Comparison of ENCODE assay signal across 12 mouse cellular contexts in the genomic region with DNA sequence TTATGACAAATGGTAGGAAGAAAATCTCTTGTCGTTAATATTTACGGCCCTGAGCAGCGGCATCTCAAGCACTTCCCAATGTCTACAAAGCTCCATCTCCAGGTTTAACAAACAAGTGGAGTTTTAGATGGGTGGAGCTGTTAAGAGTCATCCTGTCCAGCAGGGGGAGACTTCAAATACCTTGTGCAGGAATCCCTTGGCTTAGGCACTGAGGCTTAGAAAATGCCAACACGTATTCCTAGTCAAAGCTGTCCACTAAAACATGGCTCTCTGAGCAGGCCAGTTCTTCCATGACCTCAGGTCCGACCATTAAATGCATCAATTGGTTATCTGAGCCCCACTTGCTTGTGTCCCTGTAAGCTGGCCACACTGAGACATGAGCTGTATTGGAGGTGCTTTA. TPM values are rescaled to one million over a fixed set of nuclear protein-coding genes. Genes with fewer than 3 reads are reported as not detected.
DNase-seq lines count a peak whose midpoint lies in the region; ATAC-seq and TF ChIP-seq lines count a peak whose summit lies in the region.
"Had no signal": no experiment of that assay in that cellular context is flagged by ENCODE, and none has a peak within 500 bp of the region (broad histone marks: within the 10 kb centered on the region; RNA-seq: fewer than 3 reads in every experiment).

No protein-coding gene starts in this region.

- H3K27ac ChIP-seq in heart, adult 2 months: no peak overlapping the region
- H3K27ac ChIP-seq in heart, embryonic 12.5 days (ENCODE audit: poor library complexity, severe bottlenecking): no peak overlapping the region
- no peak overlapping the region for H3K27ac ChIP-seq in liver, embryonic 14.5 days
- no peak overlapping the region for H3K27ac ChIP-seq in liver, embryonic 12.5 days
- no peak overlapping the region for H3K27ac ChIP-seq in CH12.LX (ENCODE audit: insufficient read depth, low read depth)
- H3K27ac ChIP-seq in cortical plate, adult 2 months (ENCODE audit: insufficient read depth, low read length): no peak overlapping the region
- H3K27ac ChIP-seq: heart, embryonic 15.5 days; limb, embryonic 10.5 days had no signal

- H3K36me3 ChIP-seq in heart, adult 2 months (ENCODE audit: control insufficient read depth, insufficient read depth, low read length): no peaks in the 10 kb centered on the region
- H3K36me3 ChIP-seq in heart, embryonic 12.5 days: peaks cover 78% of the 10 kb centered on the region
- H3K36me3 ChIP-seq in liver, embryonic 14.5 days (replicated peaks; ENCODE audit: control insufficient read depth, insufficient read depth, low read depth): no peaks in the 10 kb centered on the region
- peaks cover 39% of the 10 kb centered on the region for H3K36me3 ChIP-seq in liver, embryonic 12.5 days
- no peaks in the 10 kb centered on the region for H3K36me3 ChIP-seq in CH12.LX (replicated peaks in 1 of 2; ENCODE audit: control insufficient read depth in 1 of 2, insufficient read depth in 1 of 2, low read length in 1 of 2)

- H3K4me1 ChIP-seq in heart, adult 2 months (ENCODE audit: control insufficient read depth, insufficient read depth, low read length): peaks cover 1% of the 10 kb centered on the region; the same call in 1 of the 2 replicates
- no peaks in the 10 kb centered on the region for H3K4me1 ChIP-seq in heart, embryonic 12.5 days (replicated peaks)
- no peaks in the 10 kb centered on the region for H3K4me1 ChIP-seq in liver, embryonic 14.5 days (replicated peaks; ENCODE audit: control insufficient read depth in 2 of 2, insufficient read depth in 2 of 2, low read length in 1 of 2)
- H3K4me1 ChIP-seq in liver, embryonic 12.5 days: no peaks in the 10 kb centered on the region
- peaks cover 0 to 2% of the 10 kb centered on the region in 2 experiments; a peak in 1 of 4 replicates for H3K4me1 ChIP-seq in CH12.LX (ENCODE audit: control insufficient read depth in 1 of 2, insufficient read depth in 2 of 2)
- H3K4me1 ChIP-seq in cortical plate, adult 2 months (ENCODE audit: control insufficient read depth, insufficient read depth, low read length): no peaks in the 10 kb centered on the region
- H3K4me1 ChIP-seq: heart, embryonic 15.5 days; limb, embryonic 10.5 days had no signal

- WGBS in heart, adult 2 months: 81% methylated on average over 5 of the region's 5 CpGs
- 86% methylated on average over 5 of the region's 5 CpGs for WGBS in heart, embryonic 12.5 days
- WGBS in liver, embryonic 14.5 days (ENCODE audit: insufficient replicate concordance): 64% methylated on average over 5 of the region's 5 CpGs
- WGBS in liver, embryonic 12.5 days (ENCODE audit: insufficient replicate concordance): 72% methylated on average over 5 of the region's 5 CpGs

- peak; percentile 76 for TF ChIP-seq CTCF in heart, adult 2 months (IDR thresholded peaks at IDR 0.05)
- TF ChIP-seq CTCF in liver, embryonic 14.5 days (IDR thresholded peaks at IDR 0.05; ENCODE audit: low read depth): peak; percentile 56
- TF ChIP-seq CTCF in CH12.LX (conservative IDR thresholded peaks at IDR 0.05 in 1 of 2, IDR thresholded peaks at IDR 0.05 in 1 of 2; ENCODE audit: low read depth in 2 of 2, low read length in 2 of 2): peak; percentile 33 to 70; a peak in 3 of 4 replicates
- TF ChIP-seq CTCF in cortical plate, adult 2 months (IDR thresholded peaks at IDR 0.05; ENCODE audit: extremely low read depth, insufficient read depth, low read length): peak; percentile 40

- TF ChIP-seq EP300 in heart, adult 2 months (IDR thresholded peaks at IDR 0.05; ENCODE audit: insufficient read depth, low read depth, low read length): no peak
- no peak for TF ChIP-seq EP300 in liver, embryonic 14.5 days (IDR thresholded peaks at IDR 0.05; ENCODE audit: low read depth)
- TF ChIP-seq EP300 in CH12.LX (IDR thresholded peaks at IDR 0.05; ENCODE audit: low read length): no peak

- dilution Hi-C loops in CH12.LX (cut with MboI; ENCODE audit: extremely low pct_ligation_motif_present, extremely low pct_unique_long_range_greater_than_20kb, low sequenced_read_pairs): no loop called here

- H3K4me2 ChIP-seq in heart, embryonic 12.5 days: no peak overlapping the region
- no peak overlapping the region for H3K4me2 ChIP-seq in liver, embryonic 14.5 days (ENCODE audit: low read depth)
- no peak overlapping the region for H3K4me2 ChIP-seq in liver, embryonic 12.5 days
- no peak overlapping the region for H3K4me2 ChIP-seq in CH12.LX (ENCODE audit: insufficient read depth, low read depth, poor library complexity, severe bottlenecking)
- H3K4me2 ChIP-seq: heart, embryonic 15.5 days had no signal

- intact Hi-C loops in heart, adult 2 months (cut with DNase I): no loop called here

- no peak for DNase-seq in heart, adult 2 months
- DNase-seq in liver, embryonic 14.5 days (ENCODE audit: low read depth in 3 of 3, low spot score in 3 of 3): no peak
- no peak for DNase-seq in CH12.LX (ENCODE audit: extremely low read depth)
- no peak for DNase-seq in frontal cortex, adult 2 months (ENCODE audit: extremely low spot score in 1 of 2, low spot score in 1 of 2)
- no peak for DNase-seq in adrenal gland, postnatal 25 days
- DNase-seq: cerebellum, adult 9-11 months; lung, postnatal 14 days had no signal

- TF ChIP-seq RAD21 in CH12.LX (IDR thresholded peaks at IDR 0.05; ENCODE audit: low read depth, low read length): no peak; the same call in none of the 2 replicates

- H3K9ac ChIP-seq in heart, adult 2 months (ENCODE audit: low read depth, low read length): no peak overlapping the region
- no peak overlapping the region for H3K9ac ChIP-seq in heart, embryonic 12.5 days
- H3K9ac ChIP-seq in liver, embryonic 14.5 days (replicated peaks): no peak overlapping the region
- H3K9ac ChIP-seq in liver, embryonic 12.5 days: no peak overlapping the region
- no peak overlapping the region for H3K9ac ChIP-seq in CH12.LX (ENCODE audit: insufficient read depth, low read depth)
- H3K9ac ChIP-seq: heart, embryonic 15.5 days had no signal

- ATAC-seq in heart, embryonic 12.5 days (ENCODE audit: insufficient number of reproducible peaks, low FRiP score): no peak
- ATAC-seq in liver, embryonic 14.5 days (ENCODE audit: insufficient read depth): no peak
- ATAC-seq in liver, embryonic 12.5 days: no peak

- no peaks in the 10 kb centered on the region; the same call in 1 of the 2 replicates for H3K79me2 ChIP-seq in heart, adult 2 months (replicated peaks; ENCODE audit: control insufficient read depth, insufficient read depth, low read length)
- H3K79me2 ChIP-seq in CH12.LX (replicated peaks; ENCODE audit: control insufficient read depth, extremely low read depth, insufficient read depth, poor library complexity, severe bottlenecking): no peaks in the 10 kb centered on the region

- no peaks in the 10 kb centered on the region for H3K9me3 ChIP-seq in heart, embryonic 12.5 days (replicated peaks)
- H3K9me3 ChIP-seq in liver, embryonic 14.5 days (ENCODE audit: control insufficient read depth, low read length): no peaks in the 10 kb centered on the region
- no peaks in the 10 kb centered on the region for H3K9me3 ChIP-seq in liver, embryonic 12.5 days (replicated peaks)
- no peaks in the 10 kb centered on the region for H3K9me3 ChIP-seq in CH12.LX (replicated peaks; ENCODE audit: low read length)
- H3K9me3 ChIP-seq: heart, embryonic 15.5 days; limb, embryonic 10.5 days had no signal

- no peak overlapping the region for H3K4me3 ChIP-seq in heart, adult 2 months
- no peak overlapping the region for H3K4me3 ChIP-seq in heart, embryonic 12.5 days
- no peak overlapping the region for H3K4me3 ChIP-seq in liver, embryonic 14.5 days (ENCODE audit: insufficient read depth in 1 of 2, low read depth in 2 of 2, low read length in 2 of 2)
- no peak overlapping the region for H3K4me3 ChIP-seq in liver, embryonic 12.5 days
- no peak overlapping the region for H3K4me3 ChIP-seq in CH12.LX (replicated peaks in 1 of 3; ENCODE audit: low read depth in 2 of 3, low read length in 2 of 3, poor library complexity in 1 of 3)
- H3K4me3 ChIP-seq in cortical plate, adult 2 months (ENCODE audit: insufficient read depth, low read length): no peak overlapping the region
- H3K4me3 ChIP-seq: heart, embryonic 15.5 days; limb, embryonic 10.5 days had no signal

- in situ Hi-C loops in CH12.LX (cut with MboI; ENCODE audit: low pct_ligation_motif_present, low pct_unique_long_range_greater_than_20kb, low sequenced_read_pairs): no loop called here

- no peak for TF ChIP-seq POLR2A in heart, adult 2 months (IDR thresholded peaks at IDR 0.05; ENCODE audit: insufficient read depth, low read depth, low read length)
- TF ChIP-seq POLR2A in CH12.LX (IDR thresholded peaks at IDR 0.05; ENCODE audit: low read depth, low read length): no peak
- TF ChIP-seq POLR2A in cortical plate, adult 2 months (IDR thresholded peaks at IDR 0.05; ENCODE audit: extremely low read depth, insufficient read depth, low read length): no peak

- no peaks in the 10 kb centered on the region for H3K27me3 ChIP-seq in heart, adult 2 months (ENCODE audit: control insufficient read depth, insufficient read depth, low read length)
- H3K27me3 ChIP-seq in heart, embryonic 12.5 days (replicated peaks): no peaks in the 10 kb centered on the region
- H3K27me3 ChIP-seq in liver, embryonic 14.5 days (ENCODE audit: control insufficient read depth, insufficient read depth, low read length): no peaks in the 10 kb centered on the region
- H3K27me3 ChIP-seq in liver, embryonic 12.5 days (replicated peaks): no peaks in the 10 kb centered on the region
- peaks cover 49% of the 10 kb centered on the region for H3K27me3 ChIP-seq in CH12.LX (replicated peaks)
- H3K27me3 ChIP-seq: heart, embryonic 15.5 days had no signal

RNA-seq across cellular contexts. Expression of gene Map1lc3b, which starts 17.5 kb away (rescaled TPM):
- 100 to 1,000 TPM; 235 to 277 TPM for total RNA-seq in heart, adult 2 months (2021)
- 129 and 131 TPM in 2 replicates for polyA plus RNA-seq in heart, adult 2 months (2012; rRNA removed)
- polyA plus RNA-seq in heart, embryonic 12.5 days (2016; fragmentation: Nextera tagmentation; extraction: Ambion mirVana): 176 and 182 TPM in 2 replicates
- polyA plus RNA-seq in liver, embryonic 14.5 days (2012; rRNA removed): 19.4 and 20.9 TPM in 2 replicates
- 147 TPM in 2 replicates for polyA plus RNA-seq in liver, embryonic 14.5 days (2014; fragmentation: Nextera tagmentation; extraction: Ambion mirVana)
- polyA plus RNA-seq in liver, embryonic 12.5 days (2016; fragmentation: Nextera tagmentation; extraction: Ambion mirVana): 135 and 137 TPM in 2 replicates
- 49.4 and 55.8 TPM in 2 replicates for total RNA-seq in CH12.LX (2012; rRNA removed)
- total RNA-seq in CH12.LX (2014; rRNA removed): 48.9 and 53.7 TPM in 2 replicates
- 45.7 and 56.2 TPM in 2 replicates for polyA plus RNA-seq in CH12.LX (2012; ENCODE audit: insufficient read length, low read depth)
- polyA plus RNA-seq in cortical plate, adult 2 months (2012; rRNA removed): 123 and 130 TPM in 2 replicates
- 128 and 152 TPM in 2 replicates for polyA plus RNA-seq in frontal cortex, adult 2 months (2012; rRNA removed)
- total RNA-seq in adrenal gland, postnatal 25 days (2021): 171 and 182 TPM in 2 replicates

RNA-seq across cellular contexts. Expression of gene Fbxo31, which starts 29.1 kb away (rescaled TPM):
- 100 to 1,000 TPM in 1 of 2 experiments, 10 to 100 TPM in 1; 96.7 to 124 TPM for total RNA-seq in heart, adult 2 months (2021)
- 74.4 and 106 TPM in 2 replicates for polyA plus RNA-seq in heart, adult 2 months (2012; rRNA removed)
- polyA plus RNA-seq in heart, embryonic 12.5 days (2016; fragmentation: Nextera tagmentation; extraction: Ambion mirVana): 13.7 and 15.7 TPM in 2 replicates
- polyA plus RNA-seq in liver, embryonic 14.5 days (2012; rRNA removed): 4.7 and 5.8 TPM in 2 replicates
- polyA plus RNA-seq in liver, embryonic 14.5 days (2014; fragmentation: Nextera tagmentation; extraction: Ambion mirVana): 6.6 and 7.1 TPM in 2 replicates
- polyA plus RNA-seq in liver, embryonic 12.5 days (2016; fragmentation: Nextera tagmentation; extraction: Ambion mirVana): 19.6 and 19.8 TPM in 2 replicates
- 13.2 and 13.9 TPM in 2 replicates for total RNA-seq in CH12.LX (2012; rRNA removed)
- total RNA-seq in CH12.LX (2014; rRNA removed): 9.2 and 14.2 TPM in 2 replicates
- 24.7 and 31.9 TPM in 2 replicates for polyA plus RNA-seq in CH12.LX (2012; ENCODE audit: insufficient read length, low read depth)
- polyA plus RNA-seq in cortical plate, adult 2 months (2012; rRNA removed): 96.6 and 103 TPM in 2 replicates
- 70.9 and 77.2 TPM in 2 replicates for polyA plus RNA-seq in frontal cortex, adult 2 months (2012; rRNA removed)
- 39.1 and 46.2 TPM in 2 replicates for total RNA-seq in adrenal gland, postnatal 25 days (2021)

RNA-seq across cellular contexts. Expression of gene Zcchc14, which starts 45.0 kb away (rescaled TPM):
- total RNA-seq in heart, adult 2 months (2021): 10 to 100 TPM; 28.5 to 30.0 TPM
- 17.6 and 22.1 TPM in 2 replicates for polyA plus RNA-seq in heart, adult 2 months (2012; rRNA removed)
- polyA plus RNA-seq in heart, embryonic 12.5 days (2016; fragmentation: Nextera tagmentation; extraction: Ambion mirVana): 9.2 and 9.9 TPM in 2 replicates
- 1.6 and 1.7 TPM in 2 replicates for polyA plus RNA-seq in liver, embryonic 14.5 days (2012; rRNA removed)
- polyA plus RNA-seq in liver, embryonic 14.5 days (2014; fragmentation: Nextera tagmentation; extraction: Ambion mirVana): 1.3 and 1.5 TPM in 2 replicates
- 2.8 and 2.9 TPM in 2 replicates for polyA plus RNA-seq in liver, embryonic 12.5 days (2016; fragmentation: Nextera tagmentation; extraction: Ambion mirVana)
- total RNA-seq in CH12.LX (2012; rRNA removed): not detected in 2 replicates
- total RNA-seq in CH12.LX (2014; rRNA removed): not detected in 2 replicates
- polyA plus RNA-seq in CH12.LX (2012; ENCODE audit: insufficient read length, low read depth): not detected in 2 replicates
- 34.3 and 36.3 TPM in 2 replicates for polyA plus RNA-seq in cortical plate, adult 2 months (2012; rRNA removed)
- polyA plus RNA-seq in frontal cortex, adult 2 months (2012; rRNA removed): 51.8 and 59.3 TPM in 2 replicates
- total RNA-seq in adrenal gland, postnatal 25 days (2021): 52.5 and 57.8 TPM in 2 replicates
